Mouse (Mus musculus): ENCODE measurements around the gene Ltn1.

The Ltn1 gene

GRCm38 (mm10) chr16:87393813-87394548, 38.4 kb downstream of the Ltn1 start:
- DNase-seq (ENCODE audit: low spot score in 2 of 2): peak; percentile 78 to 82

- peak in 1 of 2 experiments; percentile 8 for DNase-seq (ENCODE audit: low spot score in 2 of 2)
These were observed 44.9 kb downstream of the Ltn1 start for GRCm38 (mm10) chr16:87387444-87387977.

- DNase-seq (ENCODE audit: low spot score in 2 of 2): no peak
These were observed 48.0 kb downstream of the Ltn1 start for GRCm38 (mm10) chr16:87384366-87384765.

GRCm38 (mm10) chr16:87382996-87383395, 49.4 kb downstream of the Ltn1 start:
- no peak for DNase-seq (ENCODE audit: low spot score in 2 of 2)

- DNase-seq (ENCODE audit: low spot score in 2 of 2): no peak
These were observed 66.0 kb downstream of the Ltn1 start for GRCm38 (mm10) chr16:87366445-87366844.

GRCm38 (mm10) chr16:87366035-87366434, 66.4 kb downstream of the Ltn1 start:
- no peak for DNase-seq (ENCODE audit: low spot score in 2 of 2)

GRCm38 (mm10) chr16:87364231-87364630, 68.2 kb downstream of the Ltn1 start:
- no peak for DNase-seq (ENCODE audit: low spot score in 2 of 2)

- no peak for DNase-seq (ENCODE audit: low spot score in 2 of 2)
These were observed 72.3 kb downstream of the Ltn1 start for GRCm38 (mm10) chr16:87360096-87360495.

- DNase-seq (ENCODE audit: low spot score in 2 of 2): no peak
These were observed 77.7 kb downstream of the Ltn1 start for GRCm38 (mm10) chr16:87354748-87355147.

- peak; percentile 93 to 94 for DNase-seq (ENCODE audit: low spot score in 2 of 2)
These were observed 78.3 kb downstream of the Ltn1 start, which contains the start of gene N6amt1 for GRCm38 (mm10) chr16:87354075-87354583. N6amt1 (plus strand) TSS chr16:87354185.

GRCm38 (mm10) chr16:87353605-87354004, 78.8 kb downstream of the Ltn1 start:
- DNase-seq (ENCODE audit: low spot score in 2 of 2): no peak

GRCm38 (mm10) chr16:87351386-87352105, 80.9 kb downstream of the Ltn1 start:
- DNase-seq (ENCODE audit: low spot score in 2 of 2): no peak

GRCm38 (mm10) chr16:87348133-87348532, 84.3 kb downstream of the Ltn1 start:
- no peak for DNase-seq (ENCODE audit: low spot score in 2 of 2)

- DNase-seq (ENCODE audit: low spot score in 2 of 2): no peak
These were observed 91.3 kb downstream of the Ltn1 start for GRCm38 (mm10) chr16:87341043-87341572.

- DNase-seq (ENCODE audit: low spot score in 2 of 2): no peak
These were observed 97.7 kb downstream of the Ltn1 start for GRCm38 (mm10) chr16:87334756-87335155.

- no peak for DNase-seq (ENCODE audit: low spot score in 2 of 2)
These were observed 102.4 kb downstream of the Ltn1 start for GRCm38 (mm10) chr16:87329986-87330385.

Measured in right cerebral cortex, adult 2 months (tissue).